Mouse (Mus musculus) kidney, adult 2 months (tissue): ENCODE measurements around the gene Klhl3.
A peak's percentile ranks its signal among the peaks of the same experiment; 100 is the strongest.

Source experiments
- CTCF ChIP-seq: fragments of 200-500 bp; conservative IDR thresholded peaks from 2 replicates; pipeline ENCODE4 v1.5.1; 2011; ENCODE audit warnings: low read depth, mild to moderate bottlenecking, control low read depth, low read length, moderate library complexity, mixed read lengths; ENCODE audit not compliant: insufficient read depth, insufficient read length
- POLR2A ChIP-seq: fragments of 200-500 bp; IDR thresholded peaks from one replicate; pipeline ENCODE4 v1.6.1; 2011; ENCODE audit warnings: low read depth, low read length, control low read depth

GRCm38 (mm10) chr13:58128396-58128767 is 15.0 kb upstream of the Klhl3 start, which contains the start of gene Hnrnpa0:
- TF ChIP-seq CTCF, result no peak
- TF ChIP-seq POLR2A, result peak; percentile 79
